Mouse (Mus musculus): ENCODE data around the gene Dcpp2. TPM values are rescaled to one million over a fixed set of nuclear protein-coding genes. Genes with fewer than 3 reads are reported as not detected.
"Not testable (repeated sequence)": the region's sequence is repeated elsewhere in the genome, so short reads cannot be mapped to it uniquely, and the experiment has no call there.

The Dcpp2 gene
- polyA plus RNA-seq (2015; fragmentation: Nextera tagmentation; extraction: Ambion mirVana): not detected in 2 replicates

GRCm38 (mm10) chr17:23880576-23880975 is at the start of gene Dcpp2, which contains the start of gene Dcpp1:
Dcpp2 (plus strand) TSS chr17:23880880.
Dcpp1 (plus strand) TSS chr17:23880876.
- WGBS: 71% methylated on average over 4 of the region's 4 CpGs
- not testable (repeated sequence) for H3K9ac ChIP-seq; H3K27ac ChIP-seq; H3K4me1 ChIP-seq; H3K27me3 ChIP-seq; H3K4me3 ChIP-seq (replicated peaks); H3K4me2 ChIP-seq; H3K9me3 ChIP-seq (replicated peaks); ATAC-seq (replicated peaks; ENCODE audit: low FRiP score); H3K36me3 ChIP-seq

GRCm38 (mm10) chr17:23831201-23831600 is 49.5 kb upstream of the Dcpp2 start:
- no peak for ATAC-seq (replicated peaks; ENCODE audit: low FRiP score)
- H3K4me2 ChIP-seq: no peak overlapping the region
- no peak overlapping the region for H3K4me3 ChIP-seq (replicated peaks)
- peaks cover 15% of the 10 kb centered on the region for H3K4me1 ChIP-seq
- H3K9me3 ChIP-seq (replicated peaks): no peaks in the 10 kb centered on the region
- WGBS: 94% methylated on average over 1 of the region's 1 CpGs
- no peak overlapping the region for H3K9ac ChIP-seq
- H3K27me3 ChIP-seq: peaks cover 37% of the 10 kb centered on the region
- H3K27ac ChIP-seq: no peak overlapping the region
- peaks cover 12% of the 10 kb centered on the region for H3K36me3 ChIP-seq

- H3K4me1 ChIP-seq: no peaks in the 10 kb centered on the region
- 77% methylated on average over 8 of the region's 8 CpGs for WGBS
- no peak within 1 kb of the TSS for H3K9ac ChIP-seq
- no peaks in the 10 kb centered on the region for H3K36me3 ChIP-seq
- peaks cover 30% of the 10 kb centered on the region for H3K27me3 ChIP-seq
- no peak within 1 kb of the TSS for H3K27ac ChIP-seq
- no peak for ATAC-seq (replicated peaks; ENCODE audit: low FRiP score)
- H3K4me3 ChIP-seq (replicated peaks): no peak within 1 kb of the TSS
- H3K4me2 ChIP-seq: no peak within 1 kb of the TSS
- no peaks in the 10 kb centered on the region for H3K9me3 ChIP-seq (replicated peaks)
Measured at GRCm38 (mm10) chr17:23836006-23836575, 44.6 kb upstream of the Dcpp2 start, which contains the start of gene Prss33. Prss33 (minus strand) TSS chr17:23836056.

GRCm38 (mm10) chr17:23841145-23841544 is 39.5 kb upstream of the Dcpp2 start:
- no peaks in the 10 kb centered on the region for H3K36me3 ChIP-seq
- 33% methylated on average over 4 of the region's 4 CpGs for WGBS
- H3K4me1 ChIP-seq: peaks cover 10% of the 10 kb centered on the region; the same call in 1 of the 2 replicates
- no peak overlapping the region for H3K9ac ChIP-seq
- H3K4me2 ChIP-seq: no peak overlapping the region
- H3K9me3 ChIP-seq (replicated peaks): no peaks in the 10 kb centered on the region
- H3K27me3 ChIP-seq: no peaks in the 10 kb centered on the region
- ATAC-seq (replicated peaks; ENCODE audit: low FRiP score): no peak
- H3K27ac ChIP-seq: no peak overlapping the region
- no peak overlapping the region for H3K4me3 ChIP-seq (replicated peaks)

GRCm38 (mm10) chr17:23843141-23843811 is 37.4 kb upstream of the Dcpp2 start:
- H3K4me3 ChIP-seq (replicated peaks): peak overlapping the region; percentile 29
- H3K9ac ChIP-seq: no peak overlapping the region

GRCm38 (mm10) chr17:23843812-23844273 is 36.8 kb upstream of the Dcpp2 start, which contains the start of the genes Prss32 and Prss41:
Prss32 (plus strand) TSS chr17:23843855.
Prss41 (minus strand) TSS chr17:23844172.
- Histone ChIP-seq H3K4me2 (peak within 1 kb of the TSS; percentile 53), H3K9me3 (replicated peaks) (no peaks in the 10 kb centered on the region), H3K36me3 (no peaks in the 10 kb centered on the region), H3K27ac (no peak within 1 kb of the TSS), H3K4me1 (peaks cover 10% of the 10 kb centered on the region; the same call in 1 of the 2 replicates), H3K4me3 (replicated peaks) (peak within 1 kb of the TSS; percentile 29), H3K9ac (no peak within 1 kb of the TSS), H3K27me3 (no peaks in the 10 kb centered on the region)
- peak; percentile 57 for ATAC-seq (replicated peaks; ENCODE audit: low FRiP score)
- 10% methylated on average over 19 of the region's 19 CpGs for WGBS

More at GRCm38 (mm10) chr17:23843141-23843811, 37.4 kb upstream of the Dcpp2 start:
- H3K27ac ChIP-seq: no peak overlapping the region
- H3K4me2 ChIP-seq: peak overlapping the region; percentile 53
- H3K36me3 ChIP-seq: no peaks in the 10 kb centered on the region
- ATAC-seq (replicated peaks; ENCODE audit: low FRiP score): peak; percentile 58
- no peaks in the 10 kb centered on the region for H3K27me3 ChIP-seq
- no peaks in the 10 kb centered on the region for H3K9me3 ChIP-seq (replicated peaks)
- peaks cover 10% of the 10 kb centered on the region; the same call in 1 of the 2 replicates for H3K4me1 ChIP-seq
- WGBS: 47% methylated on average over 23 of the region's 23 CpGs

GRCm38 (mm10) chr17:23850028-23850427 is 30.7 kb upstream of the Dcpp2 start:
- 72% methylated on average over 2 of the region's 2 CpGs for WGBS
- Histone ChIP-seq H3K4me1 (no peaks in the 10 kb centered on the region), H3K27me3 (no peaks in the 10 kb centered on the region), H3K36me3 (no peaks in the 10 kb centered on the region), H3K9ac (no peak overlapping the region), H3K9me3 (replicated peaks) (no peaks in the 10 kb centered on the region), H3K4me3 (replicated peaks) (no peak overlapping the region), H3K4me2 (no peak overlapping the region), H3K27ac (no peak overlapping the region)
- no peak for ATAC-seq (replicated peaks; ENCODE audit: low FRiP score)

GRCm38 (mm10) chr17:23850853-23851749 is 29.6 kb upstream of the Dcpp2 start:
- no peak for ATAC-seq (replicated peaks; ENCODE audit: low FRiP score)
- H3K9me3 ChIP-seq (replicated peaks): no peaks in the 10 kb centered on the region
- no peak overlapping the region for H3K4me2 ChIP-seq
- H3K9ac ChIP-seq: no peak overlapping the region
- no peaks in the 10 kb centered on the region for H3K36me3 ChIP-seq
- H3K4me3 ChIP-seq (replicated peaks): no peak overlapping the region
- H3K4me1 ChIP-seq: no peaks in the 10 kb centered on the region
- 58% methylated on average over 19 of the region's 19 CpGs for WGBS
- H3K27me3 ChIP-seq: no peaks in the 10 kb centered on the region
- no peak overlapping the region for H3K27ac ChIP-seq

- H3K4me3 ChIP-seq (replicated peaks): no peak overlapping the region
- no peaks in the 10 kb centered on the region for H3K36me3 ChIP-seq
- ATAC-seq (replicated peaks; ENCODE audit: low FRiP score): peak; percentile 36
- WGBS: 37% methylated on average over 5 of the region's 5 CpGs
- no peaks in the 10 kb centered on the region for H3K9me3 ChIP-seq (replicated peaks)
- H3K4me2 ChIP-seq: no peak overlapping the region
- H3K27ac ChIP-seq: no peak overlapping the region
- no peaks in the 10 kb centered on the region for H3K27me3 ChIP-seq
- H3K9ac ChIP-seq: no peak overlapping the region
- no peaks in the 10 kb centered on the region for H3K4me1 ChIP-seq
Measured at GRCm38 (mm10) chr17:23853292-23853691, 27.4 kb upstream of the Dcpp2 start.

GRCm38 (mm10) chr17:23854229-23854765 is 26.4 kb upstream of the Dcpp2 start:
- no peaks in the 10 kb centered on the region for H3K9me3 ChIP-seq (replicated peaks)
- no peak overlapping the region for H3K4me2 ChIP-seq
- no peaks in the 10 kb centered on the region for H3K27me3 ChIP-seq
- no peak for ATAC-seq (replicated peaks; ENCODE audit: low FRiP score)
- no peak overlapping the region for H3K4me3 ChIP-seq (replicated peaks)
- no peak overlapping the region for H3K9ac ChIP-seq
- no peak overlapping the region for H3K27ac ChIP-seq
- 85% methylated on average over 10 of the region's 10 CpGs for WGBS
- no peaks in the 10 kb centered on the region for H3K4me1 ChIP-seq
- no peaks in the 10 kb centered on the region for H3K36me3 ChIP-seq

GRCm38 (mm10) chr17:23857193-23857592 is 23.5 kb upstream of the Dcpp2 start:
- no peak for ATAC-seq (replicated peaks; ENCODE audit: low FRiP score)
- no peak overlapping the region for H3K4me3 ChIP-seq (replicated peaks)
- no peak overlapping the region for H3K27ac ChIP-seq
- H3K9ac ChIP-seq: no peak overlapping the region
- WGBS: 74% methylated on average over 6 of the region's 6 CpGs
- H3K4me2 ChIP-seq: no peak overlapping the region
- no peaks in the 10 kb centered on the region for H3K27me3 ChIP-seq
- H3K4me1 ChIP-seq: no peaks in the 10 kb centered on the region
- H3K9me3 ChIP-seq (replicated peaks): no peaks in the 10 kb centered on the region
- no peaks in the 10 kb centered on the region for H3K36me3 ChIP-seq

Data from kidney, embryonic 15.5 days (tissue).